In genomic region chr7:70171456-70171855, GRCm38 (mm10) we compare ENCODE assay signal across 17 mouse cellular contexts.
"Had no signal": no experiment of that assay in that cellular context is flagged by ENCODE, and none has a peak within 500 bp of the region (broad histone marks: within the 10 kb centered on the region; RNA-seq: fewer than 3 reads in every experiment).

No protein-coding gene starts in this region.

- H3K4me1 ChIP-seq: midbrain, embryonic 15.5 days had no signal

- H3K4me3 ChIP-seq: midbrain, embryonic 12.5 days; midbrain, embryonic 15.5 days; myocyte; neural tube, embryonic 13.5 days; neural tube, embryonic 15.5 days had no signal

- H3K9ac ChIP-seq: lung, embryonic 14.5 days; midbrain, embryonic 12.5 days; midbrain, embryonic 15.5 days; neural tube, embryonic 13.5 days; neural tube, embryonic 15.5 days had no signal

- DNase-seq: lung, adult 18-20 months; lung, embryonic 14.5 days; lung, postnatal 10 days; lung, postnatal 4 days; retina, postnatal 1 day; right cerebral cortex, adult 18-20 months; right cerebral cortex, postnatal 25 days; right cerebral cortex, postnatal 4 days; spleen, adult 18-20 months; thymus, adult 18-20 months; thymus, postnatal 14 days; thymus, postnatal 36 days had no signal

- H3K27me3 ChIP-seq: neural tube, embryonic 13.5 days; neural tube, embryonic 15.5 days had no signal

- ATAC-seq: midbrain, embryonic 15.5 days had no signal

- H3K4me2 ChIP-seq: lung, embryonic 14.5 days; midbrain, embryonic 12.5 days; midbrain, embryonic 15.5 days; neural tube, embryonic 13.5 days; neural tube, embryonic 15.5 days had no signal

- H3K27ac ChIP-seq: midbrain, embryonic 12.5 days; midbrain, embryonic 15.5 days; neural tube, embryonic 13.5 days; neural tube, embryonic 15.5 days had no signal

- H3K9me3 ChIP-seq: midbrain, embryonic 12.5 days; midbrain, embryonic 15.5 days; neural tube, embryonic 13.5 days; neural tube, embryonic 15.5 days had no signal

- H3K36me3 ChIP-seq: midbrain, embryonic 12.5 days; midbrain, embryonic 15.5 days; neural tube, embryonic 13.5 days; neural tube, embryonic 15.5 days had no signal
